Mouse (Mus musculus) MEL (cell line): ENCODE measurements around the gene Tfec. TPM values are rescaled to one million over a fixed set of nuclear protein-coding genes. Genes with fewer than 3 reads are reported as not detected.

ENCODE experiments used
- DNase-seq: peaks from one replicate; pipeline ENCODE4 v3.0.0; 2011; ENCODE audit warnings: low read depth, low spot score
- H3K27ac ChIP-seq: 2 replicates; pipeline ENCODE4 v1.5.1; 2012; ENCODE audit warnings: low read depth, mild to moderate bottlenecking, control low read depth, low read length, moderate library complexity; ENCODE audit not compliant: control insufficient read depth
- H3K27me3 ChIP-seq, 2 experiments: fragments of 150-350 bp in 1 of 2; sonication (generic) in 1 of 2; 2 replicates each; pipeline ENCODE4 v1.6.1; 2012; ENCODE audit warnings: low read length in 2 of 2, mild to moderate bottlenecking in 2 of 2, improper control_type of control experiment in 1 of 2, moderate library complexity in 1 of 2; ENCODE audit not compliant: insufficient read depth in 2 of 2, control insufficient read depth in 1 of 2
- H3K36me3 ChIP-seq, 2 experiments: 2 replicates each; pipeline ENCODE4 v1.6.1; 2012 to 2014; ENCODE audit warnings: low read length in 2 of 2, improper control_type of control experiment in 1 of 2, inconsistent platforms in 1 of 2, mild to moderate bottlenecking in 1 of 2; ENCODE audit not compliant: insufficient read depth in 2 of 2, control insufficient read depth in 1 of 2
- H3K4me1 ChIP-seq, 2 experiments: fragments of 150-350 bp in 1 of 2; sonication (generic) in 1 of 2; 2 replicates each; pipeline ENCODE4 v1.6.1; 2012; ENCODE audit warnings: low read length in 2 of 2, improper control_type of control experiment in 1 of 2, mild to moderate bottlenecking in 1 of 2; ENCODE audit not compliant: insufficient read depth in 2 of 2, control insufficient read depth in 1 of 2
- H3K4me3 ChIP-seq, 2 experiments: fragments of 150-350 bp in 1 of 2; sonication (generic) in 1 of 2; 2 replicates each; pipeline ENCODE4 v1.5.1; 2012; ENCODE audit warnings: low read depth in 2 of 2, low read length in 2 of 2, mild to moderate bottlenecking in 2 of 2, moderate library complexity in 2 of 2, control low read depth in 1 of 2, improper control_type of control experiment in 1 of 2; ENCODE audit not compliant: control insufficient read depth in 1 of 2, insufficient read depth in 1 of 2
- H3K79me2 ChIP-seq: 2 replicates; pipeline ENCODE4 v1.6.1; 2012; ENCODE audit warnings: mild to moderate bottlenecking, low read length, moderate library complexity; ENCODE audit not compliant: control insufficient read depth, poor library complexity, insufficient read depth
- H3K9ac ChIP-seq: 2 replicates; pipeline ENCODE4 v1.6.1; 2012; ENCODE audit warnings: low read depth, mild to moderate bottlenecking, control low read depth, low read length, moderate library complexity; ENCODE audit not compliant: control insufficient read depth, poor library complexity, severe bottlenecking
- H3K9me3 ChIP-seq: fragments of 150-350 bp; sonication (generic); replicated peaks from 2 replicates; pipeline ENCODE4 v1.6.1; 2012; ENCODE audit warnings: mild to moderate bottlenecking, low read length, improper control_type of control experiment, moderate library complexity; ENCODE audit not compliant: insufficient read depth
- CTCF ChIP-seq, 3 experiments: IDR thresholded peaks in 2 of 3; conservative IDR thresholded peaks in 1 of 3; 2 replicates each; pipeline ENCODE4 v1.5.1; 2011 to 2012; ENCODE audit warnings: low read length in 3 of 3, low read depth in 2 of 3, mild to moderate bottlenecking in 2 of 3, improper control_type of control experiment in 1 of 3, inconsistent platforms in 1 of 3, mixed read lengths in 1 of 3, moderate library complexity in 1 of 3; ENCODE audit not compliant: control insufficient read depth in 1 of 3, insufficient read depth in 1 of 3, poor library complexity in 1 of 3, severe bottlenecking in 1 of 3
- E2F4 ChIP-seq: IDR thresholded peaks from 2 replicates; pipeline ENCODE4 v1.6.1; 2011; ENCODE audit warnings: low read depth, low read length, improper control_type of control experiment, borderline replicate concordance
- ELF1 ChIP-seq: IDR thresholded peaks from 2 replicates; pipeline ENCODE4 v1.6.1; 2014; ENCODE audit warnings: low read depth, mild to moderate bottlenecking, inconsistent platforms, low read length, improper control_type of control experiment, moderate library complexity
- ETS1 ChIP-seq: IDR thresholded peaks from 2 replicates; pipeline ENCODE4 v1.6.1; 2012; ENCODE audit warnings: low read depth, mild to moderate bottlenecking, inconsistent platforms, low read length, improper control_type of control experiment, moderate library complexity
- GATA1 ChIP-seq: IDR thresholded peaks from 2 replicates; pipeline ENCODE4 v1.6.1; 2011; ENCODE audit warnings: low read depth, low read length, improper control_type of control experiment
- MAFK ChIP-seq: IDR thresholded peaks from 2 replicates; pipeline ENCODE4 v1.6.1; 2011; ENCODE audit warnings: low read depth, mild to moderate bottlenecking, low read length, improper control_type of control experiment, borderline replicate concordance
- MEF2A ChIP-seq: IDR thresholded peaks from 2 replicates; pipeline ENCODE4 v1.6.1; 2014; ENCODE audit warnings: low read depth, mild to moderate bottlenecking, inconsistent platforms, low read length, improper control_type of control experiment; ENCODE audit not compliant: poor library complexity, insufficient replicate concordance, severe bottlenecking; ENCODE audit errors: extremely low read depth
- MXI1 ChIP-seq: IDR thresholded peaks from 2 replicates; pipeline ENCODE4 v1.6.1; 2011; ENCODE audit warnings: mild to moderate bottlenecking, low read depth, low read length, improper control_type of control experiment
- MYB ChIP-seq: IDR thresholded peaks from 2 replicates; pipeline ENCODE4 v1.6.1; 2011; ENCODE audit warnings: mild to moderate bottlenecking, low read depth, low read length, improper control_type of control experiment
- POLR2A ChIP-seq, 2 experiments: IDR thresholded peaks; 2 replicates each; pipeline ENCODE4 v1.6.1; 2011 to 2012; ENCODE audit warnings: low read length in 2 of 2, mild to moderate bottlenecking in 2 of 2, control low read depth in 1 of 2, improper control_type of control experiment in 1 of 2, low read depth in 1 of 2, moderate library complexity in 1 of 2; ENCODE audit not compliant: control insufficient read depth in 1 of 2, insufficient read depth in 1 of 2, poor library complexity in 1 of 2
- POLR2AphosphoS2 ChIP-seq: IDR thresholded peaks from 2 replicates; pipeline ENCODE4 v1.6.1; 2011; ENCODE audit warnings: low read length, improper control_type of control experiment
- RCOR1 ChIP-seq: IDR thresholded peaks from 2 replicates; pipeline ENCODE4 v1.6.1; 2012; ENCODE audit warnings: low read depth, mild to moderate bottlenecking, inconsistent platforms, low read length, improper control_type of control experiment
- SIN3A ChIP-seq: IDR thresholded peaks from 2 replicates; pipeline ENCODE4 v1.6.1; 2012; ENCODE audit warnings: low read length, improper control_type of control experiment, inconsistent platforms
- TCF12 ChIP-seq: IDR thresholded peaks from 2 replicates; pipeline ENCODE4 v1.6.1; 2014; ENCODE audit warnings: low read depth, mild to moderate bottlenecking, inconsistent platforms, low read length, improper control_type of control experiment, moderate library complexity
- USF2 ChIP-seq, 2 experiments: IDR thresholded peaks; 2 replicates each; pipeline ENCODE4 v1.6.1; 2011 to 2012; ENCODE audit warnings: improper control_type of control experiment in 2 of 2, low read length in 2 of 2, borderline replicate concordance in 1 of 2, inconsistent platforms in 1 of 2, low read depth in 1 of 2, mild to moderate bottlenecking in 1 of 2; ENCODE audit not compliant: insufficient read depth in 1 of 2
- ZC3H11A ChIP-seq: IDR thresholded peaks from 2 replicates; pipeline ENCODE4 v1.6.1; 2012; ENCODE audit warnings: low read depth, mild to moderate bottlenecking, inconsistent platforms, low read length, improper control_type of control experiment
- ZMIZ1 ChIP-seq: IDR thresholded peaks from 2 replicates; pipeline ENCODE4 v1.6.1; 2012; ENCODE audit warnings: low read depth, mild to moderate bottlenecking, inconsistent platforms, low read length, improper control_type of control experiment, moderate library complexity
- ZNF384 ChIP-seq: IDR thresholded peaks from 2 replicates; pipeline ENCODE4 v1.6.1; 2012; ENCODE audit warnings: low read depth, mild to moderate bottlenecking, inconsistent platforms, low read length, improper control_type of control experiment
- polyA plus RNA-seq, 2 experiments: library from polyadenylated mRNA; stranded (reverse) in 1 of 2; unstranded in 1 of 2; fragments of >175 nt in 1 of 2; fragments of >200 nt in 1 of 2; gene quantifications; 2 replicates each; pipeline versions ENCODE4 v1.2.1 to v1.2.4; 2012; ENCODE audit warnings: low replicate concordance in 2 of 2, low read depth in 1 of 2; ENCODE audit not compliant: insufficient read length in 2 of 2, insufficient read depth in 1 of 2, missing spikeins in 1 of 2
- total RNA-seq: library from RNA; depleted of rRNA; stranded (reverse); fragments of 300-350 nt; gene quantifications from 2 replicates; pipeline ENCODE4 v1.2.3, GENCODE M21; 2012

Tfec gene
- total and polyA plus RNA-seq, 3 experiments: not detected

- Histone ChIP-seq H3K9me3 (no peaks in the 10 kb centered on the region), H3K4me3 (no peak overlapping the region), H3K4me1 (no peaks in the 10 kb centered on the region), H3K27ac (no peak overlapping the region), H3K36me3 (no peaks in the 10 kb centered on the region), H3K9ac (no peak overlapping the region), H3K27me3 (no peaks in the 10 kb centered on the region), H3K79me2 (no peaks in the 10 kb centered on the region)
- TF ChIP-seq E2F4: no peak
- TF ChIP-seq ELF1: no peak
- TF ChIP-seq ETS1: no peak
- TF ChIP-seq TCF12: no peak
- no peak for TF ChIP-seq MXI1
- no peak for TF ChIP-seq MYB
- no peak for TF ChIP-seq SIN3A
- TF ChIP-seq RCOR1: no peak
- no peak for TF ChIP-seq POLR2AphosphoS2
- TF ChIP-seq USF2 (IDR thresholded peaks at IDR 0.05; ENCODE audit: borderline replicate concordance in 1 of 2, insufficient read depth in 1 of 2, low read depth in 1 of 2, low read length in 2 of 2): no peak
- TF ChIP-seq ZMIZ1: no peak
- no peak for TF ChIP-seq ZC3H11A
- no peak for TF ChIP-seq GATA1
- TF ChIP-seq CTCF (IDR thresholded peaks at IDR 0.05 in 2 of 3, conservative IDR thresholded peaks at IDR 0.05 in 1 of 3; ENCODE audit: control insufficient read depth in 1 of 3, insufficient read depth in 1 of 3, low read depth in 2 of 3, low read length in 3 of 3, poor library complexity in 1 of 3, severe bottlenecking in 1 of 3): no peak
- no peak for TF ChIP-seq ZNF384
- TF ChIP-seq MEF2A: no peak
- no peak for TF ChIP-seq POLR2A (IDR thresholded peaks at IDR 0.05; ENCODE audit: control insufficient read depth in 1 of 2, insufficient read depth in 1 of 2, low read depth in 1 of 2, low read length in 2 of 2, poor library complexity in 1 of 2)
- no peak for DNase-seq
Measured at GRCm38 (mm10) chr6:16920111-16920656, 21.9 kb upstream of the Tfec start.

GRCm38 (mm10) chr6:16891819-16892218 is 6.4 kb downstream of the Tfec start:
- no peak overlapping the region for H3K4me3 ChIP-seq
- no peak overlapping the region for H3K9ac ChIP-seq
- no peak for DNase-seq

More at GRCm38 (mm10) chr6:16891819-16892218, 6.4 kb downstream of the Tfec start:
- Histone ChIP-seq H3K27me3 (no peaks in the 10 kb centered on the region), H3K4me1 (no peaks in the 10 kb centered on the region), H3K27ac (no peak overlapping the region), H3K36me3 (no peaks in the 10 kb centered on the region), H3K9me3 (no peaks in the 10 kb centered on the region), H3K79me2 (no peaks in the 10 kb centered on the region)
- TF ChIP-seq TCF12 (no peak), ZNF384 (no peak), MAFK (no peak)
